Mouse (Mus musculus) bone marrow macrophage, adult 2 months (primary cell): ENCODE measurements around the gene Mphosph8. TPM values are rescaled to one million over a fixed set of nuclear protein-coding genes. Genes with fewer than 3 reads are reported as not detected.
A peak's percentile ranks its signal among the peaks of the same experiment; 100 is the strongest.

Experiments used
- H3K27ac ChIP-seq: 2 replicates; pipeline ENCODE4 v1.5.1; 2012; ENCODE audit warnings: low read depth, low read length; ENCODE audit not compliant: insufficient read depth
- H3K4me1 ChIP-seq: 2 replicates; pipeline ENCODE4 v1.6.1; 2012; ENCODE audit warnings: low read length; ENCODE audit not compliant: control insufficient read depth, insufficient read depth
- H3K4me3 ChIP-seq: 2 replicates; pipeline ENCODE4 v1.5.1; 2012; ENCODE audit warnings: mild to moderate bottlenecking, low read length, moderate library complexity; ENCODE audit not compliant: insufficient read depth
- CTCF ChIP-seq: IDR thresholded peaks from 2 replicates; pipeline ENCODE4 v1.5.1; 2012; ENCODE audit warnings: low read depth, mild to moderate bottlenecking, low read length, moderate library complexity
- POLR2A ChIP-seq: IDR thresholded peaks from 2 replicates; pipeline ENCODE4 v1.6.1; 2012; ENCODE audit warnings: mild to moderate bottlenecking, low read depth, low read length, borderline replicate concordance
- polyA plus RNA-seq: library from polyadenylated mRNA; stranded (reverse); fragments of >200 nt; gene quantifications from 2 replicates; pipeline ENCODE4 v1.2.4, GENCODE M21; 2012; ENCODE audit not compliant: missing spikeins, insufficient read depth, insufficient read length

Gene Mphosph8
- polyA plus RNA-seq, 1 experiment: 20.7 TPM

DNA sequence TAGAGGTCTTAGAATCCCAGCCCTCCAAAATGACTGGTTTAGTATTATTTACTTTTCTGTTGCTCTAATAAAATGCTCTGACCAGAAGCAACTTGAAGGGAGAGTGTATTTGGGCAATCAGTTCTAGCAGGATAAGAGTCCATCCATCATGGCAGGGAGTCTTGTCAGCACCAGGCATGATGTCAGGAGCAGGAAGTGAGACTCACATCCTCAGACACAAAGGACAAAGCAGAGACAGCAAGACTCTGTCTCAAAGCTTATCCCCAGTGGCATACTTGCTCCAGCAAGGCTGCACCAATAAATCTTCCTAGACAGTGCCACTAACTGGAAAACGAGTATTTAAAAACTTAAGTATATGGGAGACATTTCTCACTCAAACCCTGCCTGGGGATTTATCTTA lies 17.4 kb downstream of the Mphosph8 start:
- no peak overlapping the region for H3K27ac ChIP-seq
- no peak for TF ChIP-seq POLR2A
- no peak for TF ChIP-seq CTCF
- H3K4me1 ChIP-seq: peaks cover 31% of the 10 kb centered on the region
- H3K4me3 ChIP-seq: no peak overlapping the region

DNA sequence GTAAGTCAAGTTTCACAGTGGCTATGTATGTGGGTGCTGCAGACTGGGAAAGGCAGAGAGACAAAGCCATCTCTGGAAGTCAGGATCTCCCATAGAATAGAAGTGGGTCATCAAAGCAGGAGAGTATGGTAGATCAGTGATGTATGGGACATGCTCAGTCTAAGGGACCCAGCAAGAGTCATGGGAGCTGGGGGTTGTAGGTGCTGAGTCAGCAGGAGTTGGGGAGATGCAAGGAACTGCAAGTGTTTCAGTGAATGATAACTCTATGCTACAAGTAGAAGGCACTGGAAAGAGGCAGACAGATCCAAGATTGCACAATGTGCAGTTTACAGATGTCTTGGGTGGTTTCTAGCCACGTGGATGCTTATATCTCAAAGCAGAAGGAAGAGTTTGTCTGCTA lies 21.1 kb downstream of the Mphosph8 start:
- H3K27ac ChIP-seq: peak overlapping the region; percentile 86
- no peak for TF ChIP-seq CTCF
- no peak for TF ChIP-seq POLR2A
- H3K4me1 ChIP-seq: peaks cover 47% of the 10 kb centered on the region
- no peak overlapping the region for H3K4me3 ChIP-seq

DNA sequence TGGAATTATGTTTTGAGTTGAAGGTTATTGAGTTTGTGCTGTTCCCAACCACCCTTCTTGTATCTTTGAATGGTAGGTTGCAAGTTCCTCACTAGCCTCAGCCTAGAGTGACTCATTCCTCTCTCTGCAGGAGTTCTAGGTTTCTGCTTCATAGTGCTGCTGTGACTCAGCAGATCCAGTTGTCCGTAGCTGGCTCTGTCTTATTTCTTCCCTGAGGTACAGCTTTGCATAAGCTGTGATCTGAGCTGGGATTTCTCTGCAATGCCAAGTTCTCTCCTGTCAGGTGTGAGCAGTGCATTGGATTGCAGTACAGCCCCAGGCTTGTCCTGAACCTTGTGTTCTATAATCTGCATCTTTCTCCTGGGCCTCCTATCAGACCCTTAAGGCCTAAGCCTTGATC lies 21.7 kb downstream of the Mphosph8 start:
- H3K4me1 ChIP-seq: peaks cover 47% of the 10 kb centered on the region
- TF ChIP-seq POLR2A: no peak
- TF ChIP-seq CTCF: no peak
- H3K4me3 ChIP-seq: no peak overlapping the region
- peak overlapping the region; percentile 86 for H3K27ac ChIP-seq

DNA sequence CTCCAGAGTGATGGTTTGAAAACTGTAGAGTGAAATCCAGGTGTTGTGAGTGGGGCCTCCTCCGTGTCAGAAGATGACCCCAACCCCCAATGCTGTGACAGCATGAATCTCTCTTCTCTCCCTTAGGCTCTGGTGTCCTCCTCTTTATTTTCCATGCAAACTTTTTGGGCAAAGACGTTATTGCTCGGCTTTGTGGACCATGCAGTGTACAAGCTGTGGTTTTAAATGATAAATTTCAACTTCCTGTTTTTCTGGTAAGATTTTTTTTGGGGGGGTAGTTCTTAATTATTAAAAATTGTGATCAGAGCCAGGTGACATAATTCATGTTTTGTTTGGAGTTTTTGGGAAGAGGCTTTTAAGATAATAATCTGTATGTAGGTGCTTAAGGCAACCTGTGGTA lies 27.4 kb downstream of the Mphosph8 start:
- TF ChIP-seq POLR2A (no peak), CTCF (no peak)
- no peak overlapping the region for H3K27ac ChIP-seq
- H3K4me3 ChIP-seq: no peak overlapping the region
- H3K4me1 ChIP-seq: peaks cover 16% of the 10 kb centered on the region

DNA sequence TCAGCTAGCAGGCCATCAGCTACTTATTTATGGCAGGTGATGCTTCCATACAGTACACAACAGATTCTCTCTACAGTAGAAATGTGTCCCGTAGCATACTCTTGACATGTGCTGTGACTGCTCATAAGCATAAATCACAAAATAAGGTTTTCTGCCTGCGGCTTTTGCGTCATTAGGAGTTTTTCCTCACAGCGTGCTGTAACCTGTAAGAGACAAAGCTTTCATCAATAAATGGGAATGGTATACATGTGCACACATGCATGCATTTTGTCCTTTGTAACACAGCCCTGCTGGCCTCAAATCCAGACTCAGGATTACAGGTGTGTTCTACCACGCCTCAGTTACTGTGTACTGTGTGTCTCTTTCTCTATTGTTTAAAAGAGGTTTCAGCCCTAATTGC lies 29.8 kb downstream of the Mphosph8 start:
- no peak overlapping the region for H3K4me3 ChIP-seq
- no peak overlapping the region for H3K27ac ChIP-seq
- TF ChIP-seq POLR2A: no peak
- TF ChIP-seq CTCF: no peak
- H3K4me1 ChIP-seq: no peaks in the 10 kb centered on the region

DNA sequence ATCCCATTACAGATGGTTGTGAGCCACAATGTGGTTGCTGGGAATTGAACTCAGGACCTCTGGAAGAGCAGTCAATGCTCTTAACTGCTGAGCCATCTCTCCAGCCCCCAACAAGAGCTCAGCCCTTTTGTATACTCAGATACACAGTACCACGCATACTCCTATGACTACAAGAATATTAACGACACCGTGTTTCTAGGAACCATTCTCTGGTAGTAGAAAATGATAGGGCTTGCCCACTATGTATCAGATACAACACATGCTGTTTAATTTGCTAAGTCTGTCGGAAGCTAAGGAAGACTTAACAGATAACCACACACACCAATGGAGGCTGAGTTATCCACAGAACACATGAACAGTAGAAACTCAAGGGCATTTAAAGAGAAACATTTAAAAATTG lies 34.6 kb downstream of the Mphosph8 start:
- Histone ChIP-seq H3K4me1 (no peaks in the 10 kb centered on the region), H3K4me3 (no peak overlapping the region), H3K27ac (no peak overlapping the region)
- TF ChIP-seq POLR2A: no peak
- no peak for TF ChIP-seq CTCF

DNA sequence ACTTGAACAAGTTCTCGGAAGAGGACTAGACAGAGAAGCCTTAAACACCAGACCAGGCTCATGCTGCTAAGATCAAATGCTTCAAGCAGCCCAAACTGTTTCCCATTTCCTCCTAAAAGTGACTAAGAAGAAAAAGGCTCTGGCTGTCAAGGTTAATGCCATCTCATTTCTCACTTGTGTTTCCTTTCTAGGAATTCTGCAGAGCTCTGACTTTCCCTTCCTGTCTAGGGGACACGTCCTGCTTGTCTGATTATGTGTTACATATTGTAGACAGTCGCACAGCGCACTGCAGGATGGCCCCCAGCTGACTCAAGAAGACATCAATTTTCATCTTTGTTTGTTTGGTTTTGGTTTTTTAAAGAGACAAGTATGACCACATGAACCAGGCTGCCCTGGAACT lies 37.6 kb downstream of the Mphosph8 start:
- Histone ChIP-seq H3K4me3 (no peak overlapping the region), H3K4me1 (no peaks in the 10 kb centered on the region), H3K27ac (no peak overlapping the region)
- TF ChIP-seq POLR2A (no peak), CTCF (no peak)

DNA sequence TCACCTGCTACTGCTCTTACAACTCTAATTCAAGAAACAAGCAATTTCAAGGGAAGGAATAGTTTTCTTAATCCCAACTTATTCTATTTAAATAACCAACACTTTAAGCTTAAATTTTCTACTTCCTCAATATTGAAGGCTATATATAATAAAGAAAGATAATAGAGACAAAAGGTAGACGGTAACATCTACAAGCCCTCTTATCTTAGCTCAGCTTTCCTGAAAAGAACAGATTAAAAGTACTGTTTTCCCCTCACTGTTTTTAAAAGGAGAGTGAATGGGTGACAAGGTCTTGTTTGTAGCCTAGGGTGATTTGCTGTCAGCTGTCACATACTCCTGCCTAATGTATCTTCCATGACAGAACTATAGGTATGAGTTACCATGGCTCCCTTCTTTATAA lies 58.4 kb downstream of the Mphosph8 start:
- Histone ChIP-seq H3K4me1 (peaks cover 5% of the 10 kb centered on the region), H3K4me3 (no peak overlapping the region), H3K27ac (no peak overlapping the region)
- TF ChIP-seq CTCF (no peak), POLR2A (no peak)

DNA sequence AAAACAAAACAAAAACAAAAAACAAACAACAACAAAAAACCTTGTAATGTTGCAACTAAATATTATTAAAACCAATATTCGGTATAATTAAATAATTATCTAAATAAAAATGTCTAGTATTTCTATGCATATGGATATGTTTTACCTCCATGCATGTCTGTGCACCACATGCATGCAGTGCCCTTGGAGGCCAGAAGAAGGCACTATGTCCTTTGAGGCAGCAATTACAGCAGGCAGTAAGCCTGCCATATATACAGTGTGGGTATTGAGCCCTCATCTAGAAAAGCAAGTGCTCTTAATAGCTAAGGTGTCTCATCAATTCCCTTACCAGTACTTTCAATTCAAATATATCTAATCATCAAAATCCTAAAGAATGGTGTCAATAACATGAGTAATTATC lies 72.1 kb downstream of the Mphosph8 start:
- no peak for TF ChIP-seq POLR2A
- no peak for TF ChIP-seq CTCF

More for the DNA sequence above, 72.1 kb downstream of the Mphosph8 start:
- Histone ChIP-seq H3K27ac (no peak overlapping the region), H3K4me3 (no peak overlapping the region), H3K4me1 (no peaks in the 10 kb centered on the region)

Other genes starting within 250 kb of the Mphosph8 start
- gene Cenpj, start 92.8 kb upstream of the Mphosph8 start, polyA plus RNA-seq: 9.6 and 17.0 TPM in 2 replicates
- 38.3 and 43.7 TPM in 2 replicates for gene Parp4, start 92.6 kb upstream of the Mphosph8 start, polyA plus RNA-seq
- 15.5 and 19.7 TPM in 2 replicates for gene Pspc1, start 110.1 kb downstream of the Mphosph8 start, polyA plus RNA-seq
- 36.6 and 38.7 TPM in 2 replicates for gene Zmym5, start 143.5 kb downstream of the Mphosph8 start, polyA plus RNA-seq
- 39.2 and 48.7 TPM in 2 replicates for gene Zmym2, start 218.4 kb downstream of the Mphosph8 start, polyA plus RNA-seq